22 mouse cellular contexts compared by ENCODE assay signal in the genomic region with DNA sequence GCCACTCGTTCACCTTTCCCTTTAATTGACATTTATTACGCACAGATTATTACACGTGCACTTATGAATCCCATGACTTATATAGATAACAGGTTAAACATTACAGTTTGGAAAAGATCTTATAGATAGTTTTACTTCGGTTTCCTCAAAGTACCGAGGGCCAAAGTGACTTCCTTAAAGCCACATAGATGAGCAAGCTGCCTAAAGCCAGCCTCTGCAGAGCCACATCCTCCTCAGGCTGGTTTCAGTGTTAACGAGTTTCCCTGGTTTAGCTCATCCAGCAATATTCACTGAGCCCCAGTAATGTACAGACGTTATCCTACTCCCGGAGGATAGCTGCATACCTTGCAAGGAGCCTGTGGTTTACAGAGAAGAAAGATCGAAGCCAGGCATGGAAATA. TPM values are rescaled to one million over a fixed set of nuclear protein-coding genes. Genes with fewer than 3 reads are reported as not detected.
"Had no signal": no experiment of that assay in that cellular context is flagged by ENCODE, and none has a peak within 500 bp of the region (broad histone marks: within the 10 kb centered on the region; RNA-seq: fewer than 3 reads in every experiment).

No protein-coding gene starts in this region.

- ATAC-seq: liver, embryonic 12.5 days; liver, postnatal 0 days; midbrain, embryonic 15.5 days had no signal

- H3K27ac ChIP-seq: limb, embryonic 10.5 days; liver, embryonic 12.5 days; midbrain, embryonic 15.5 days; neural tube, embryonic 13.5 days; stomach, embryonic 15.5 days had no signal

- H3K27me3 ChIP-seq: midbrain, embryonic 15.5 days; neural tube, embryonic 13.5 days; stomach, embryonic 15.5 days had no signal

- H3K4me3 ChIP-seq: limb, embryonic 10.5 days; liver, embryonic 12.5 days; midbrain, embryonic 15.5 days; neural tube, embryonic 13.5 days; stomach, embryonic 15.5 days had no signal

- H3K9me3 ChIP-seq: limb, embryonic 10.5 days; liver, embryonic 12.5 days; midbrain, embryonic 15.5 days; neural tube, embryonic 13.5 days; stomach, embryonic 15.5 days had no signal

- H3K36me3 ChIP-seq: midbrain, embryonic 15.5 days; neural tube, embryonic 13.5 days; stomach, embryonic 15.5 days had no signal

- DNase-seq: kidney, postnatal 14 days; retina, postnatal 1 day; right cerebral cortex, postnatal 4 days; thymus, adult 2 months; thymus, postnatal 25 days had no signal

- H3K9ac ChIP-seq: liver, embryonic 12.5 days; liver, postnatal 0 days; midbrain, embryonic 15.5 days; neural tube, embryonic 13.5 days; stomach, embryonic 15.5 days had no signal

- H3K4me2 ChIP-seq: liver, embryonic 12.5 days; midbrain, embryonic 15.5 days; neural tube, embryonic 13.5 days; stomach, embryonic 15.5 days had no signal

RNA-seq across cellular contexts. Expression of a gene that starts 2.3 kb away (rescaled TPM):
- total RNA-seq: layer of hippocampus, adult 8-10 months; layer of hippocampus, postnatal 14 days; left cerebral cortex, adult 18-20 months; left cerebral cortex, postnatal 10 days; megakaryocyte progenitor cell, adult 5-6 weeks; monocyte, adult 5-6 weeks had no signal
- polyA plus RNA-seq: kidney, embryonic 14.5 days; large intestine, adult 2 months; midbrain, embryonic 15.5 days; neural tube, embryonic 13.5 days; spleen, adult 2 months; stomach, embryonic 15.5 days; testis, adult 2 months; thymus, adult 2 months; urinary bladder, adult 2 months had no signal

RNA-seq across cellular contexts. Expression of a gene that starts 18.0 kb away (rescaled TPM):
- total RNA-seq: megakaryocyte progenitor cell, adult 5-6 weeks; monocyte, adult 5-6 weeks had no signal
- polyA plus RNA-seq: kidney, embryonic 14.5 days; limb, embryonic 10.5 days; liver, embryonic 12.5 days; liver, postnatal 0 days; spleen, adult 2 months; thymus, adult 2 months had no signal
